Mouse (Mus musculus) B cell, adult 2 months (primary cell): ENCODE results near the gene Hacd4.
"Not testable (repeated sequence)": the region's sequence is repeated elsewhere in the genome, so short reads cannot be mapped to it uniquely, and the experiment has no call there.

Experiments used
- DNase-seq, 2 experiments: peaks; one replicate each; pipeline ENCODE4 v3.0.0; 2022

Hacd4 gene

DNA sequence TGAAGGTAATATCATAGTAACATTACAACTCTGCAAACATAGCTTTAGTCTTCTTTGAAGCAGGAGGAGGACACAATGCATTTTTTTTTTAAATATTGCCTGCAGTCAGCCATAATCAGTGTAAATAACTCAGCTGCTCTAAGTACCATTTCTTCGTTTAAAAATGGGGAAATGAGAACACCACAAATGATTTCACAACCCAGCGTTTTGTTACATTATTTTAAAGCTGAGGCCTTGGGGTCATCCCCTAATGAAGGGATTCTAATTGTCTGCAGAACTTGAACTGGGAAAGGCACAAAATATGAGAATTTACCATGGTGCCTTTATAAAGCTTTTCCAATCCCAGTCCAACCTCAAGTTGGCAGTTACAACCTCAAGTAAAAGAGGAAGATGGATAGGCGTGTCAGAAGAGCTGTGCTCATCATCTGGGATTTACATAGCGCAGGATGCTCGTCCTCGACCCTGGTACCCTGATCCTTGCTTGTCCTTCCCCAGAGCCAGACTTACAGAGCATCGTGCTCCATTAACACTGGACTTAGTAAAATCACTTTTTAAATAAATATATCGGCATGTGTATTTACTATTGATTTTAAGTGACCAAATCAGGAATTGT, 6.2 kb downstream of the Hacd4 start:
- no peak for DNase-seq

- DNase-seq = no peak
Measured at GRCm38 (mm10) chr4:88427630-88428239, 11.0 kb downstream of the Hacd4 start.

- no peak for DNase-seq
Measured at GRCm38 (mm10) chr4:88424563-88424962, 14.2 kb downstream of the Hacd4 start.

DNA sequence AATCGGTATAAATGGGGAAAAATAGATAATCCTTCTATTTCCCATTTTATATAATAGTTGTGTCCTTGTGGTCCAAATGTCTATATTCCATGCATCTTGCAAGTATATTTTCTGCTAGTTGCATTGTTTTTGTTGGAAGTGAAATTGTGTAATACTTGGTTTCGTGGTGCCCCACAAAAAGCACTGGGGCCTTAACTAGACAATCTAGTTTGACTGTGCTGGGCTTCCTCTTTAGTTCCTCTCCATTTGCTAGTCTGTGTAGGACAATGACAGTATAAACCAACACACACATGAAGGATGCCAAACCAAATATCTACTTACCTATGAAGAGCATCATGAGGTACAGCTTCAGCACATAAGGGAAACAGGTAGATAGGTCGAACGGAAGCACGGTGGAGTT, 19.4 kb downstream of the Hacd4 start:
- DNase-seq = no peak

DNA sequence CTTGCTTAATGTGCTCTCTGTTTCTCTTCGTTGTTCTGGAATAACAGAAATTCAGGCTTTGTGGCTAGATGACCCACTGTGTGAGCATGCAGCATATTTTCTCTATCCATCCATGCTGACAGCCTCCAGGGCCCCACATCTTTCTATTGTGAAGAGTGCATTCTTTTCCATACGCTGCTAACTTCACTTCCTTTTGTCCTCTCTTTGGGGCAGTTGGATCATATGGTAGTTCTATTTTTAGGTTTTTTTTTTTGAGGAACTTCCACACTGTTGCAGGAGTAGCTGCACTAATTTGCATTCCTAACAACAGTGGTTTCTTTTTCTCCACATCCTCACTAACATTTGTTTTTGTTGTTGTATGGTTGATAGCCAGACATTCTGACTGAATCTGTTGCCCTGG, 23.7 kb downstream of the Hacd4 start:
- no peak for DNase-seq

- no peak for DNase-seq
Measured at GRCm38 (mm10) chr4:88412331-88412730, 26.4 kb downstream of the Hacd4 start.

DNA sequence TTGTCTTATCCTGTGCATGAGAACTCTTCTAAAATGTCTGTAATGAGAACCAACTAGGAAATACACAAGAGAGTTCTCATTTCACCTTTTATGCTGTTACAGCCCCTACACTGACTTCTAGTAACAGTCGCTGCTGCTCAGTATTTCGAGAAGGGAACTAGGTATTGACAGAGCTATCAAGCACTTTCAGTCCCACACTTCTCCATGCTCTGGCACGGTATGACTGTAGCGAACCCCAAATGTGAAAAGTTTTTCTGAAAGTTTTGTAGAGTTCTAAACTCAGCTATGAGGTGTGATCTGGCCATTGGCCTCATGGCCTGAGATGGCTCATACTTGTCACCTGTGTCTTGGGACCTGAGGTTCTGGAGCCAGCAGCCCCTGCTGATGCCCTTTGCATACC, 29.4 kb downstream of the Hacd4 start:
- no peak for DNase-seq

- no peak for DNase-seq
Measured at GRCm38 (mm10) chr4:88406887-88407696, 31.6 kb downstream of the Hacd4 start.

DNA sequence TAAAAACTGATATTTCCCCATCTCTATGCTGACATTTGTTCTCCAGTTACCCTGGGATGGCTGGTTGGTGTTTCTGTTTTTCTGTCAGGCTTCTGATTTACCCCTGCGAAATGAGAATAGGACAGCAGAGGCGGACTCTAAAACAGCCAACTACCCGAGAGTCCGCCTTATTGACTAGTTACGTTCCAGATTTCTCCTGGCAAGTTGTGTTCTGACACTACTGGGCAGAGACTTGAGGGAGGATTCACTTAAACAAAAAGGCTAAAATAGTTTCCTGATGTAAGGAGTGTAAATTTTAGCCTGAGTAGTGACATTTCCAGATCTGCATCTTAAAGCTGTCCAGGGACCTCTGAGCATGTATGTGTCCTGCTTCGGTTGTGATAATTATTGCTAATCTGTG, 35.8 kb downstream of the Hacd4 start:
- DNase-seq = no peak

DNA sequence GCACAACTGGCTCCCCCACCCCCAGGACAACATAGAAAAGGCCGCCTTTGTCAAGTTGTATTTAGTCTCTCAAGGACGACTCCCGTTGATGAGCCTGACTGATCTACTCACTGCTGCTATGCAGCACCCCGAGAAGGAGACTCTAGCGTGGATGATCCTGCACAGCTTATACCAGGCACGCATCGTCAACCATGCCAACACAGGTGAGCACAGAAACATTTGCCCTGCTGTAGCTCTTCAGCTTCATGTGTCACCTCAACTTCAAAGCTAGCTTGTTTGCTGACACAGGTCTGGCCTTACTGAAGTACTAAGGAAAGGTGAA, 37.8 kb downstream of the Hacd4 start:
- no peak for DNase-seq

GRCm38 (mm10) chr4:88400302-88400991, 38.3 kb downstream of the Hacd4 start:
- DNase-seq = no peak

DNA sequence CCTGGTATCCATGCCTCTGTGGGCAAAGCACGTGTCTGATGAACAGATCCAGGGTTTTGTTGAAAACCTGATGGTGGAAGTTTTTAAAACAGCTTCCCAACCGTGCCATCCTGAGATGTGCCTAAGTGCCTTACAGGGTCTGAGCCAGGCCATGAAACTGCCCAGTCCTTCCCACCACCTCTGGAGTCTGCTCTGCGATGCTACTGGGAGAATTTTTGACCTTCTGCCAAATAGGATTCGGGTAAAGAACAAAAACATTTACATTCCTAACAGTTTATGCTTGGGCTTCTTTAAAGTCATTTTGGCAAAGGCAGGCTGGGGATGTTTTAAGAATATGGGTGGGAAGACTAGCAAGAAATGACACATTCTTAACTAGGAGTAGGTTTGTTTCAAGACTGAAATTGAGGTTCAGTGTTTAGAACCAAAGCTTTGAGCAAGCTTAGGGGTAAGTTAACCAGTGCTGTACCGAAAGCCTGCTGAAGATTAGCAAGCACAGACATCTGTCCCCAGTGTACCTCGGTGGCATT, 41.7 kb downstream of the Hacd4 start:
- DNase-seq = no peak

- DNase-seq = no peak
Measured at GRCm38 (mm10) chr4:88395717-88396116, 43.0 kb downstream of the Hacd4 start.

- not testable (repeated sequence) for DNase-seq
Measured at GRCm38 (mm10) chr4:88390596-88390995, 48.1 kb downstream of the Hacd4 start.

DNA sequence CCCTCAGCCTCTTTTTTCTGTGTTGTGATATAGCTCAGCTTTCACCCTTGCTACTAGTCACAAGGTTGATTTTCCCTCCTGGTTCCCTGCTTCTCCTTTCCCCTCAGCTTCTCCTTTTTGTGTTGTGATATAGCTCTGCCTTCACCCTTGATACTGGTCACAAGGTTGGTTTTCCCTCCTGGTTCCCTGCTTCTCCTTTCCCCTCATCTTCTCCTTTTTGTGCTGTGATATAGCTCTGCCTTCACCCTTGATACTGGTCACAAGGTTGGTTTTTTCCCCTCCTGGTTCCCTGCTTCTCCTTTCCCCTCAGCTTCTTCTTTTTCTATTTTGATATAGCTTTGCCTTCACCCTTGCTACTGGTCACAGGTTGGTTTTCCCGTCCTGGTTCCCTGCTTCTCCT, 48.7 kb downstream of the Hacd4 start:
- no peak for DNase-seq

DNA sequence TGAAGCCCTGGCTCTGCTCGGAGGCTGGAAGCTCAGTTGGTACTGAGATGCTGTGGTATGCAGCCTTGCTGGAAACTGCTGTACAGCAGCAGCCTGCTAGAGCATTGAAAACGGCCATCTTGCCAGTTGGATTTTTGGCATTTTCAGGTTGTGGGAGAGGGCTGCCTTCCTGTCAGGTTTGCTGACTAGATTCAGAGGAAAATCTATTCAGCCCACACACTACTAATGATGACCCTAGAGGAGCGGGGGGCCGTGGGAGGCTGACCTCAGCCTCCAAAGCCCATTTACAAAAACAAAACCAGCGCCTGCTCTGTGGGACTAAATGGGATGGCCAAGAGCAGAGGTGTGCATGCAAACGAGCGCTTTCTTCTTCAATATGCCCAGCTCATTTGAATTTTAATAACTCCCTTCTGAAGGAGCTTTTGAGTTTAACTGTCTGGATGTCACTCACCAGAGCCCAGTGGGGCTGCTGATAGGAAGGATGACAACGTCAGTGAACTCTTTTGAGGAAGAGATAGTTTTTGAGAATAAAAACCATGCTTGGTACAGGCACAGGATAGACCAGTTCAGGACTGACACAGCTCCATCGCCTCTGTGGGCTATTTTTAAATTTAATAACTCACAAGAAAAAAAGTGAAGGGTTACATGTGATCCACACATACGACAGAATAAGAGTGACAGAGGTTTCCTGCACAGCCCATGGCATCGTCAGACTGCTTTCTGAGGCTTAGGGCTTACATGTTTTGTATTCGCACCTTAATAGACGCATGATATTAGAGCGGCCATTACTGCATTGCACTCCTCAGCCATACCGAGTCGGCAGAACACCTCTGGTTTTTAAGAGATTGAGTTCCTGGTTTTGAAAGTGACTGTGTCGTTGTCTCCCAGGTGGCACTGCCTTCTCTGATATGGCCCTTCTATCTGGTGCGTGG, 66.2 kb downstream of the Hacd4 start:
- no peak for DNase-seq

DNA sequence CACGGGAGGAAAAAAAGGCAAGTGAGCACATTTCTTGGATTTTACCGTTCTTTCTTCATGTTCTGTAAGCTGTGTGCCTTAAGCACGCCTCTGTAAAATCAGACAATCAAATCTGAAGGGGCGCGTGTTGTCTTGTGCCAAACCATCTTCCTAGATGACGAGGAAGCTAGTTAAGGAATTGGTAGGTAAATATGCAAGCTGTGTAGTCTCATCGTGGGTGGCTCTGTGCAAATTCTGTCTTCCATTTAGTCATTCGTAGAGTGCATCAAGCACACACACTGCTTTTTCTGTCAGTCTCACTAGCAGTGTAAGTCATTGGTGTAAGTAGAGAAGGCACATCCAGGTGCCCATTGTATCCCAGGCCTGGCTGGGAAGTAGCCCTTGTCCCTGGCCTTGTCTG, 67.9 kb downstream of the Hacd4 start:
- DNase-seq = no peak

- no peak for DNase-seq
Measured at GRCm38 (mm10) chr4:88369951-88370350, 68.8 kb downstream of the Hacd4 start.

- no peak for DNase-seq
Measured at GRCm38 (mm10) chr4:88357431-88357830, 81.3 kb downstream of the Hacd4 start.

DNA sequence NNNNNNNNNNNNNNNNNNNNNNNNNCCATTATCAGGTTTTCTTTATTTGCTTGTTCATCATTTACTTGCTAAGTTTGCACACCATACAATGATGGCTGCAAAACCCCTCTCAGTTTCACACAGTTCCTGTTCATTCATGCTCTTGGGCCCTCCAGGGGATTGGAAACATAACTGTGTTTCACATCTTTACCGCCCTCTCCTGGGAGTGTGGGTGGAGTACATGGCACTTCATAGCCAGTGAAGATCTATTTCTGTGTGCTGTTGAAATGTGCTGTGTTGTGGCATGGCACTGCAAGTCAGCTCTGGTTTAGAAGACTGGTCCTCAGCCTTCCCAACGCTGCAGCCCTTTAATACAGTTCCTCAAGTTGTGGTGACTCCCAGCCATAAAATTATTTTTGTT, 82.1 kb downstream of the Hacd4 start:
- DNase-seq = peak; percentile 5 to 20

DNA sequence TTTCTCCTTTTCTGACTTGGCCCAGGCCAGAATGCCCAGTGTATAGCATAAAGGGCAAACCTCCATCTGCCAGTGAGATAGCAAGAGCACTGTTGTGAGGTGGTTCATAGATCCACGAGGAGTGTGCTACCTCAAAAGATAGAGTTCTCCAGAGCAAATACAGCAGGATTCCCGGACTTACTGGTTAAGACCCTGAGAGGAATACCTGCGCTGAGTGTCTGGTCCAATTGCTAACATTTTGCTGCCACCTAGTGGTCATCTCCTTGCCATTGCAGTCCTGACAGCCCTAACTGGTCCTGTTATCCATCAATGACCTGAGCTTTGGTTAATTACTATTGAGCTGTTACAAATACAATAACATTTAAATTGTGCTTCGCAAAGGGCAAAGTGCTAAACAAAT, 87.8 kb downstream of the Hacd4 start:
- DNase-seq = peak; percentile 74 to 75
